Mouse (Mus musculus) cerebellum, postnatal 25 days (tissue): ENCODE measurements around the gene Cnih3.

ENCODE experiments used
- DNase-seq, 2 experiments: peaks; one replicate each; pipeline ENCODE4 v3.0.0; 2021; ENCODE audit warnings: mixed read lengths in 2 of 2

Cnih3 gene

DNA sequence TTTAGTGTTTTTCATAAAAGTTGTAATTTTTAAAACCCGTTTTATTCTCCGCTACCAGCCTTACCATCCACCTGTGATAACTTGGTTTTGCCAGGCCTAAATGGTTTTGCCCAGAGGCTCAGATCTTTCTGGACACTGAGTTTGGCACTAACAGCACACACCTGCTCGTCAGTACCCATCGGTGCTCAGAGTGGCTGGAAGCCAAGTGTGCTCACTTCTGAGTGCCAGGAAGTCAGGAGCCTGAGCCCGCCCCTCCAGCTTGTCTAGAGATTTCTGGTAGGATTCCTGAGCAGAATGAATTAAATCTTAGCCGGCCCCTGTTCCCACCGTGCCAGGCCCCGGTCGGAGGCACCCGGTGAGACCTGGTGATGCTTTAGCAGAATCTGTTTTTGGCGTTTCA, 54.9 kb downstream of the Cnih3 start:
- peak; percentile 79 to 86 for DNase-seq

DNA sequence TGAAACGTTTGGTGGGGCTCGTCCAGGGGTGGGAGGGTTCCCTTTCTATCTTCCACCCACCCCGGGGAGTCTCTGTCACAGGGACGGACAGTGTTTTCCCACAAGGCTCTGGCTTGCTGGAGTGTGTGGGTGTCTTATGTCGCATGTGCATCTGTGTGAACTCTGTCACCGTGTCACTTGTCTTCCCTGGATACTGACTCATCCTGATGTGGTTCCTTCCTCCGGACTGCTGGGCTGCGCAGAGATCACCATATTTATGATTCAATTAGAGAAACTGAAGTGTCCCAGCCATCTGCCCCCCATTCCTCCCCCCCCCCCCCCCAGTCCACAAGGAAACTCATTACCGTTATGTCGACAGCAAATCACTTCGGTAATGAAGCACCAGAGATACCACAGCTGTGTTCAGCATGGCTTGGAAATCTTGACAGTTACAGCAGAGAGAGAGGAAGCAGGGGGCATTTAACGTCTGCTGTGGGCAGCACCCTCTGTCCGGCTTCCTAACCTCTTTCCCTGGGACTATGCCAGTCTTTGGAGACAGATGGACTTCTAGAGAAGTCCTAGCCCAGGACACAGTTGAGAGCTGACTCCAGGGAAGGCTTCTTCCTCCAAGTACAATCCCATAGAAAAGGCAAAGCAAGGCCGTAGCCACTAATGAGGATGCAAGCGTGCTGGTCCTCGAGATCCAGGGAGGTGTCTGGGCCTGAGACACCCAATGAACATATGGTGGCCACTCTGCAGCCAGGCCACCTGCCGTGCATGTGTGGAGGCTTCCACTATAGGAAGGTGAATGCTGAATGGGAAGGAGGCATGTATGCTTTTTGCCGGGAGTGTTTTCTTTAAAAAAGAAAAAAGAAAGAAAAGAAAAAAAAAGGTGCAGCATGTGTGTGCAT, 55.9 kb downstream of the Cnih3 start:
- peak; percentile 69 to 81 for DNase-seq

DNA sequence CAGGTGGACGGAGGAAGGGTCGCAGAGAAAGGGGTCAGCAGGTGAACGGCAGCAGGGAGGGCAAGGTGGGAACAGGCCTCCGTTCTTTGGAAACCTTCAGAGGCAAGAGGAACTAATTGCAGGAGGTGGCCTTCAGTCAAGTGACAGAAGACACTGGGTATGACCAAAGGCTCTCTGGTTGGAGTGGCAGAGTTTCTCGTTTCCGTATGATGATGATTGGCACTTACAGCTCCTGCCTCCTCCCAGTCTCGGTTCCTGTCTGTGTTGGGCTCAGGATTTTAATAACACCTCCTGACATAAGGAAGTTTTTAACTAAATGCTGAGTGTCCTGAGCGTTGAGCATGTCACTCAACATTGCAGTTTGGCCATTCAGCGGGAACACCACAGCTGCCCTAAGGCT, 57.3 kb downstream of the Cnih3 start:
- DNase-seq: no peak

DNA sequence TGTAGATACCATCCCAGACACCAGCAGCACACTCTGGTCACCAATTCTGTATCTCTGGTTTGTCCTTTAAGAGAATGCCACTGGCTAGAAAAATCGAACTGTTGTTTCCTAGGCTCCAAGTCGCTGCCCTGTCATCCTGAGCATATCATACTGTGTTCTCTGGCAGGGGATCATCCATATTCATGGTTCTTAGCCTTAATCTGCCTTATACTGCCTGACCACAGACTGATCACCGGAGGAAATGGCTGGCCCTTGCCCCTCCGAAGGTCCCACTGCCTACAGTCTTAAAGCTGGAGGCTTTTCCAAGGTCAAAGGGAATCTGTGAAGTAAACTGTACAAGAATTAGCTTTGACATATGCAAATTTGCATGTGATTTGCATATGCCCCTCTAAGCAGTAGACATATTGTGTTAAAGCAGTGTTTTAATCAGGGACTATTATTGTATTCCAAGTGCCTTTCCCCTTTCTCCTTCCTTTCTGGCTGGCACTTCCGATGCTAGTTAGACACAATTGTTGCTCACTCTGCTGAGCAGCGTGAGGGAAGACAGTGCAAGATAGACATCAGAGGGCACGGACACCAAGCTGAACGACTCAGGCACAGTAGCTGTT, 58.3 kb downstream of the Cnih3 start:
- no peak for DNase-seq

DNA sequence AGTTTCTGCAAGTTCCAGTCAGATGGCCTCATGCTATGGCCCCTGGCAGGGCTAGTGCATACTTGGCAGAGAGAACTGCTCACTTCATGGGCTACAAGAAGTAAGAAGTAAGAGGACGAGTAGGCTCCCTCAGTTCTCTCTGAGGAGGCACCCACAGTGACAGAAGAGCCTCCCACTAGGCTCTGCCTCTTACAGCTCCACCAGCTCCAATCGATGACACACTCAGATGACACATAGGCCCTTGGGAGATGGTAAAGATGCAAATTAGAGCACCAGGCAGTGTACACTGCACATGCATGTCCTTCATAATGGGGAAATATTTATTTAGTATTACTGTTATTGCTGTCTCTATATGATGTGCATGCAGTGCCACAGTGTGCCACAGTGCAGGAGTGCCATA, 62.6 kb downstream of the Cnih3 start:
- DNase-seq: no peak

DNA sequence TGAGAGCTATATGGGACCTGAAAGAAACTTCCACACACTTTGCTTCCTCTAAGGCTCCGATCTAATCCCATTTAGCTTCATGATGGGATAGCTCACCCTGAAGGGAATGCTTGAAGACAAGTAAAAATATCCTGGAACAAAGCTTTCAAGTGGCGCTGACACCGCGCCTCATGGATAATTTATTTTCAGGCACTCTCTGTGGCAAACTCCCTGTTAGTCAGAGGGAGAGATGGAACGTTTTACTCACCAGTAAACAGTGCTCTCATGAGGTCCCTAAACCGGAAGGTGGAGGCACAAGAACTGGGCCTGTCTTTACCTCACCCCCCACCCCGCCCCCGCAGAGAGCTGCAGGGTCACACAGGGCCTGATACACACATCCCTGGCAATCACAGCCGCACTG, 64.4 kb downstream of the Cnih3 start:
- no peak for DNase-seq

DNA sequence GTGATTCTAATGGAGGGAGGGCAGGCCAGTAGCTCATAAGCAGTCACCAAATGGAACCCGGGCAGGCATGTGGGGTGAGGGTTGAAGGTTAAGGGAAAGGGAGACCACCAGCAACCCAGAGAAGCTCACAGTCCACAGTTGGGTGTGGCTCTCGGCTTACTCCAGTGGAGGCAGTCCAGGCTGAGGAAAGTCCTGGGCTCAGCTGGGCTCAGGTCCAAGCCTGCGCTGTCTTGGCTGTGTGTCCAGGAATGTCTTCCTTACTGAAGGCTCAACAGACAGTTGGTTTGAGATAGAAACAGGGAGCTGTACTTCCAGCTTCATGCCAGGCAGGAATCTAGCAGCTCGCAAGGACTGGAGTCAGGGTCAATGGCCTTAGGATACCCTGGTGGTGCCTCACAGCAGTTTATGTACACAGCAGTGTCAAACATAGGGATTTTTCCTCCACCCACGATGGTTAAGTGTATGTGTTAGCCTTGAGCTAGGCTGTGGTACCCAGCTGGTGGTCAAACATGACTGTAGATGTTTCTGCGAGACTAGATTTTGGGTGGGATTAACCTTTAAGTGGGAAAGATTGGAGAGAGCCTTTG, 65.6 kb downstream of the Cnih3 start:
- DNase-seq: peak; percentile 48 to 65

DNA sequence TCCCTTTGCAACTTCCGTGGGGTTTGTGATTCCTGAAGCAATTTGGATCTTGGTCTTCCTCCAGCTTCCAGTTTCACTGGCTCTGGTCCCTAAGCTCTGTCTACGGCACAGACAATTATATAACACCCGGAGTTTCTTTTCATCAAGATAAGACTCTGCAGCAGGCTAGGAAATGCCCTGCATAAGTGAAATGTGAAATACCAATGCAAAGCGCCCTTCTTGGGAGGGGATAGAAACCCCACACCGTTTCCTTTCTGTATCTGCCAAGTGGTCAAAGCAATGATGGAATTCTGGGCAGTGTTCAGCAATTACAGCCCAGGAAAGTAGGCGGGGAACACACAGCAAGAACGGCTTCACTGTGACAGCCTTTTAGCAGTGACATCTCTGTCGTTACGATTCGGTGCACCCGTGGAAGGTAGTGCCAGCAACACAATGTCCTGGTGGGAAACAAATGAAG, 67.7 kb downstream of the Cnih3 start:
- no peak for DNase-seq

DNA sequence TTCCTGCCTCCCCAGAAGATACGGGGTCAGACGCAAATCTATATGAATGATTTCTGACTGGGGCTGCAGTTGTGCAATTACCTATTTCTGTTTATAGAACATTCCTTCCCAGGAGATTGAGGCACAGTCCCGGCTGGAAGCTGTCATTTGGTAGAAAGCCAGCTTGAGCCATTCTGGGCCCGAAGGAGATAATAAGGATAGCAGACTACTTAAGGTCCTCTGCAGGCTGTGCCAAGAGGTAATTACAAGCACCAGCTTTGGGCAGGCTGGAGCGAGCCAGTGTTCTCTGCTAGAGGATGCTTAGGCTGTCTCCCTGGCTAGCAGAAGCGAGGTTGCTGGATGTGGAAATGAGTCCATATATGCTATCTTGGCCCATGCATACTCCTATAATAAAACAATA, 70.4 kb downstream of the Cnih3 start:
- no peak for DNase-seq

DNA sequence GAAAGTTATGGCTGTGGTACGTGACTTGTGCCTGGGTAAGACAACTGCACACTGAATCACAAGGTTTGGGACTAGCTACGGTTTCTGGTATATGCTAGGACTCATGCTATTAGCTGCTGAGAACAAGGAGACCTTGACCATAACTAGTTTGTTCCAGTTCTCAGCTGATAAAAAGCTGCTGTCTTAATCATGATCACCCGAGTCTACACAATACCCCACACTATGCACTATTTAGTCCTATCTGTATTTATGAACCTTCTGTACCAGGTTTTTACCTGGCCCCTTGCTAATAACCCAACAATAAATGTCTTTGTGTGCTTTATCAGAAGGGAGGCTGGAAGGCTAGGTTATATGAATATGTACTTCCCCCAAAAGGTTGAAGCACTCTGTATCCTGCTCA, 72.5 kb downstream of the Cnih3 start:
- DNase-seq: no peak

DNA sequence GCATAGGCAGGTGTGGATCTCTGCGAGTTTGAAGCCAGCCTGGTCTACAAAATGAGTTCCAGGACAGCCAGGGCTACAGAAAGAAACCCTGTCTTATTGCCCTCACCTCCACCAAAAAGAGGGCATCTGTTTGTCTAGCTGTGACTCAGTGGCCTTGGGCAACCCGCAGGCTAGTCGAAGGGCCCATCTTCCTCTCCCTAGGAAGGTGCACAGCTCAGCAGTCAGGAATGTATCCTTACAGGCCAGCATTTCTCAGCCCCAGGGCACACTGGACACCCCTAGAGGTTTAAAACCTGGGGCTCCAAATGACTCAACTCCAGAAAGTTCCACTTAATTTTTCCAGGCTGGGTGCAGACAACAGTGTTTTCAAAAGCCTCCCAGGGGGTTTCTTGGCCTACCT, 73.0 kb downstream of the Cnih3 start:
- no peak for DNase-seq

DNA sequence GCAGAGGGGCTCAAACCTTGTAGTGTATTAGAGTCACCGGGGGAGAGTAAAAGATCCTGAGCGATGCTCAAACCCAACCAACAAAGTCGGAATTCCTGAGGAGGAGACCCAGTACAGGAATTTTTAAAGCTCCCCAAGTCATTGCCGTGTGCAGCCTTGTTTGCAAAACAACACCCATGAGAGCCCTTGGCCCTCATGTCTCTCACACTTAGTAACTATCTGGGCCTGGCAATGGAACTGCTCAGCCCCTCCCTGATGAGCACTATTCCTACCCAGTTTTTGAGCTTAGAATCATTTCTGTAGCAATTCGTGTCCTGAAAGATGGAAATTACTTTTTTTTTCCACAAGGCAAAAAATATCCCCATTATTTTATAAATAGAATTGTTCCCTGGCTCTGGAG, 74.0 kb downstream of the Cnih3 start:
- DNase-seq: no peak

DNA sequence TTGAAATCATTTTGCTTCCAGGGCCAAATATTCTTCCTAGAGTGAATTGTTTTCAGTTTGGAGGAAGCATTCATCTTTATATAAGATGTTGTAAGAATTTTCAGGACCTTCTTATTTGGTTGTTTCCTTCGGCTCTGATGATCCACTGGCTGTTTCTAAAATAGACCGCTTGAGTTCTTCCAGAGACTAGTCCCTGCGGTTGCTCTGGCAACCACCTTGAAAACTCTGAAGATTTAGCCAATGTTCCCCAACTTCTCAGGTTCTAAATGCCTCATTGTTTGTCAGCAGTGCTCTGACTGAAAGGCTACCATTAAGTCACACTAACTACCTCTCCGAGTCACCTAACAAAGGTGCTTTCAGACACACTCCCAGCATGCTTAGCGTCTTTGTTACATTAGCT, 80.8 kb downstream of the Cnih3 start:
- no peak for DNase-seq

DNA sequence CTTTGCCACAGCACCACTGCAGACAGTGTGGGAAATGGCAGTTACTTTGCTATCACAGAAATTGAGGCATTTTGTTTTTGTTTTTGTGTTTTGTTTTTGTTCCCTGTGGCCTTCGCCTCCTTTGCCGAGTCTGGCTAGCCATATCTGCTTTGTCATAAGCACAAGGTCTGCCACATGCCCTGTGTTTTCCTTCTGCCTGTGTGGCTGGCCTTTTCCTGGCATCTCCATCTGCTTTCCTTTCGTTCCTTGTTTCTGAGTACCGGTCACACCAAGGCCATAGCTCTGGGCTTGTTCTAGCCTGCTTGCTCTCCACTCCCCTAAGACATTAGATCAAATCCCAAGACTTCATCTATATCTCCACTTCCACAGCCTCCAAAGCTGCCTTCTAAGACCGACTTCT, 83.0 kb downstream of the Cnih3 start:
- DNase-seq: no peak

DNA sequence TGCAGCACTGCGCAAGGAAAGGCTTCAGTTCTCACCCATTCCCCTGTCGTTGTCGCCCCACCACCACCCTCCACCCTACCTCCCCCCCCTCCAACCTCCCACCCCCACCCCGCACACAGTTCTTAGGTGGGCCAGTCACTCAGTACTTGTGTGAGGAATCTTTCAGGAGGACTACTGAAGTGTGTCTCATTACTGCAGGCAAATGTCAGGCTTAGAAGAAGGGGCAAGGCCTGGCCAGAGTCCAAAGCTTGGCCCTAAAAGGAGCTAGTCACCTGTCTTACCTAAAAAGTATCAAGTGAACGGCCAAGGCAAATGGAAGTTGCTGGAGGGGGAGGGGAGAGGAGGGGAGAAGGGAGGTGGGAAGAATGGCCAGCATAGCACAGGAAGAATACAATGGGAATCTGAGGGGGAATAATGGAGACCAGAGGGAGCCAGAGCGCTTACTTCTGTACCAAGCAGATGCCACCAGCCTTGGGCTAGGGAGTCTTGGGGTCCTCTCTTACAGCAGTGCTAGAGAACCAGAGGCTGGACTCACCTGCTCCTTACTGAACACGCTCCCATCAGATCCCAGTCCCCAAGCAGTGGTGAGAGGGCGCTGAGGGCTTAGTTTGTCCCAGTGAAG, 88.7 kb downstream of the Cnih3 start:
- DNase-seq: no peak

DNA sequence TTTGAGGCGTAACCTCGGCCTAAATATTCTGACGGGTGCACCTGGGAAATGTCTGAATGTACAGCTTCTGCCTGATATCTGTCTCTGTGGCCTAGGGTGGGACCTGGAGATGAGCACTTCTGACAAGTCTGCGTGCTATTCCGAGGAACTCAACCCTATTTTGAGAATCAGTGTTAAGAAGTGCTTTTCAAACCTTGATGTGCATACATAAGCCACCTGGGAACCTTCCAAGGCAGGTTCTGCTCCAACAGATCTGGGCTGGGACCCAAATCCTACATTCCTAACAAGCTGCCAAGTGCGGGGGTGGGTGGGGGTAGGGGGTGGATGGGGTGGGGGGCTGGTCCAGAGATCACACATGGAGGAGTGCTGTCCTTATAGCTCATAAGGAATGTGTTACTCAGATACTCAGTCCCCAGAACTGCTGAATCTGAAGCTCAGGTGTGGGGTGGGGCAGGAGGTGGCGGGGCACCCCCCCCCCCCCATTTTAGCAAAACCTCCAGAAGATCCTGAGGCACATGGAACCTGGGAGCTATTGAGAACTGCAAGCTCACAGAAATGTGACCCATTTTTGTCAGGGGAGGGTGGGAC, 89.3 kb downstream of the Cnih3 start:
- DNase-seq: peak in 1 of 2 experiments; percentile 33

DNA sequence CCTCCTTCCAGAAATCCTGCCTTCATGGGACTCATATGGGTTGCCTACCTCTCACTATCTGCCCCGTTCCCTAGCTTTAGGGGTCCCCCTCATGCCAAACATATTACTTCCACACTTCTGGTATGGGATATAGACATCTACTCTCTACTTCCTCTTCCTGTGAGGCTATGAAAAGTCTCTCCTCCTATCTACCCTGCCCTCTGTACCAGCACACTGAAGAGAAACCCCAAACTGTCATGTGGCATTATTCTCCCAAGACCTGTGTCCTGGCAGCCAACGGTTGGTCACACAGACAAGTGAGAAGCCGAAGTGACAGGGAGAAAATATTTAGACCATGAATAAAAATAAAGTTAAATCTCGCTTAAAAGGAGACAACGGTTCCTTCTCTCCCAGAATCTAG, 92.6 kb downstream of the Cnih3 start:
- no peak for DNase-seq

DNA sequence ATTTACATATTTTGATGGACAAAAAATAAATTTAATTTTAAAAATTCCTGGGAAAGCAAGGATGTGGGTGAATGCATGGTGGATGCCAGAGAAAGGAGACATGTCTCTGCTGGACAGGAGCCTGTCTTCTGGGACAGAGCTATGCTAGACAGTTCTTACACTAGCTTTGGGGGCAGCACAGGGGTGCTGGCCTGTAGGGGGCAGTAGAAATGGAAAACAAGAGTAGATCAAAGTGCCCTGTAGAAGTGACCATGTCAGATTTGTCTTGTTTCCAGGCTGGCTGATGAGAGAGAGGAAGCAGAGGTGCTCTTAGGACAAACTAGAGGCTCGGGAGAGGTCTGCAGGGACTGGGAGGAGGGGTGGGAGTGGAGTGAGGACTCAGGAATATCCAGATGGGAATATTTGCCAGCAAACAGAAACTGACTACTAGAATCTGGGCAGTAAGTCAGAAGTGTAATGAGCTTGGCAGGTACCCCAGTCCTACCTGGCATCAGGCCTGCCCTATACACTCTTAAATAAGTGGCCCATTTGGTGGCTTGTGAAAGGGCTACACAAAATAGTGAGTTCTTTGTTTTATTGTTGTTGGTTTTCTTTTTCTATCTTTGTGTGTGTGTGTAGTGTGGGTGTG, 93.3 kb downstream of the Cnih3 start:
- peak; percentile 82 to 87 for DNase-seq

DNA sequence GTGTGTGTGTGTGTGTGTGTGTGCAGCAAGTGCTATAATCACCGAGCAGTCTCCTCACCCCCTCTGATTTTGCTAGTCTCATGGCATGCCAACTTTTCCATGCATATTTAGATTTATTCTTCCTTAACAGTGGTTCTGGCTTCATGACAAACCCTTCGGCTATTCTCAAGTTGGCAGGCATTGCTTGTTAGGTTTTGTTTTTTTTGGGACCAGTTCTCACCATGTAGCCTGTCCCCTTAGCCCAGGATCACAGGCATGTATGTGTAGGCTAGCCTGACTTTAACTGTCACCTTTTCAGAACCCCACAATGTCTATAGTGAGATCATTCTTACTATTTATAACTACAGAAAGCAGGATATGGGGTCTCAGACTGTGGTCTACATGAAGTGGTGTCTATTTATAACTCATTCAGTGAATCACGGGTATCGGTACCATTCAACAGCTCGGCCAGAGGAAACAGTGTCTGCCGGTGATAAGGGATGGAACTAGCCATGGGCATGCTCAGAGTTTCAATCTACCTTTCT, 94.2 kb downstream of the Cnih3 start:
- no peak for DNase-seq

DNA sequence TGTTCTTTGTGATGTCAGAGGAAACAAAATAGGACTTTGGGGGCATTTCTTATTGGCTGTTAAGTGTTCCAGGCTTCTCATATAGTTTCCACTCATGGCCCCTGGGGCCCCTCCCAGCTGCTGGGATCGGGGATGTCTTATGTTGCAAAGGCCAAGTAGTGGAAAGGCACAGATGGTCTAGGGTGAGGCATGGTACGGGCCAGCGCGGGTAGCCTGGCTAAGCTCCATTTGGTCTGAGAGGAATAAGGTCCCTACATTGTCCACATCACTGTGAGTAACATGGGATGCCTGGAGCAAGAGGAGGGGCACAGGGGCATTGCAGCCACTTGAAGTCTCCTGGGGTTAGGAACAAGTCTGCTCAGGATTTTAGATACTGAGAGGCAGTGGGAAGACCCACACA, 95.1 kb downstream of the Cnih3 start:
- DNase-seq: peak; percentile 40 to 50

DNA sequence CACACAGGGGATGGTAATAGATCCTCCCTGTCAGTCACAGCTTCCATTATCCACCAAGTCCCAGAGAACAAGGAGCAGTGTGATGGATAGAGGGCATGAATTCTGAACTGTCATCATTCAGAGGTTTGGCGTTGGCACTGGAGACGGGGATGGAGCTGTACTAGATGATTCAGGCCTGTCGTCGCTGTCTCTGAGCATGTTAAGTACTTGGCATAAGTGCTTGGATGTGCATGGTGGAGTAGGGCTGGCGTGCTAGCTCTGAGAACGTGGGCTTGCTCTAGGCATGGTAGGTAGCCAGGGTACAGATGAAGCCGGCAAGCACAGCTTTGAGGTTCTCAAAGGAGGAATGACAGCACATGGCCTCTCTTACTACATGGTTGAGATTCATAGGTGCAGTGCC, 95.6 kb downstream of the Cnih3 start:
- DNase-seq: no peak

DNA sequence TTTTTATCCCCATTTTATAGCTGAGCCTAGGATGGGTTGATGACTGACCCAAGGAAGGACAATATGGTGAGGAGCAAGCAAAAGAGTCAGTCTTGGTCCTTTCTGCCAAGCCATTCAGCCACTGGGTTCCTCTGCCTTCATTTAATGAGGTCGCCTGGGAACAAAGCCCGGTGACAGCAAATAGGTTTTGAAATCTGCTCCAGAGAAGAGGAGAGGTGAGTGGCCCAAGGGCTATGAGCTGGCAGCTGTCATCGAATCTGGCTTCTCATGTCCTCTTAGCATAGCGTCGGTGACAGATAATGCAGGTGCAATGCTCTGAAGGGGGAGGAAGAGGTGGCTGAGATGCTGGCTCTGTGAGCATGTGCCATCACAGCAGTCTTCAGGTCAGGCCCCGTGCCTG, 100.7 kb downstream of the Cnih3 start:
- peak in 1 of 2 experiments; percentile 30 for DNase-seq
